Mouse (Mus musculus) spleen, postnatal 10 days (tissue): ENCODE measurements at regions not wholly inside any gene's neighbourhood (a gene's known extent, or its start where the extent isn't known, plus 50 kb on each side); places are given as distances from the start of the nearest gene placed in this dataset.

ENCODE experiments used
- DNase-seq, 2 experiments: peaks; one replicate each; pipeline ENCODE4 v3.0.0; 2021 to 2022; ENCODE audit warnings: low spot score in 2 of 2

DNA sequence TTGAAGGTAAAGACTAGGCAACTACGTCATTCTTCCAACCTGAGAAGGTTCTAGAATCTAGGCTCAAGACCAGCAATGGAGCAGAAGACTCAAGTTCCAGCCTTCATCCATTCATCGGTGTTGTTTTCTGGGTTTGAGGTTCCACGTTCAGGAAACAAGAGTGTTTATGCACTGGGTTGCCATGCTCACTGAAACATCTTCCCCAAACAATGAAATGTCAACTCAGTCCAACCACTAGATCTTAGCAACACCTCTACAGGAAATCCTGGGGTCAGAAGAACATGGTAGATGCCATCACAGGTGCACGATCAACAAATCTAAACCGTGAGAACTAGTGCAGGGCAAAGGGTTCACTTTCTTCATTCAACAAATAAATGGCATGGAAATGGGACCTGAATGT is 304.8 kb upstream of the Klf3 start:
- DNase-seq, result no peak

DNA sequence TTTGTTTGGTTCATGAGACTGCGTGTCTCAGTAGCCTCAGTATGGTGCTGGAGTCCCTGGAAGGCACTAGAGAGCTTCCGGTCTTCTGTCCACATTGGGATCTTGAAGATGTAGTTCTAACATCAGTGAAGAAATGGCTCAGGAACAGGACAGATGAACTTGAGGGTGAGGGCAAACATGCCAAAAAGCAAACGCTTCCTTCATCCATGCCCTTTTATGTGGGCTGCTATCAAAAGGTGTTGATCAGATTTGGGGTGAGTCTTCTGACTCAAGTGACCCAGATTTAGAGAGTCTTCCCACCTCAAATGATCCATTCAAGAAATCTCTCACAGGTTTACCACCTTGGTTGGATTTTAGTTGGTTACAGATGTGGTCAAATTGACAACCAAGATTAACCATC is 304.1 kb upstream of the Klf3 start:
- no peak for DNase-seq

DNA sequence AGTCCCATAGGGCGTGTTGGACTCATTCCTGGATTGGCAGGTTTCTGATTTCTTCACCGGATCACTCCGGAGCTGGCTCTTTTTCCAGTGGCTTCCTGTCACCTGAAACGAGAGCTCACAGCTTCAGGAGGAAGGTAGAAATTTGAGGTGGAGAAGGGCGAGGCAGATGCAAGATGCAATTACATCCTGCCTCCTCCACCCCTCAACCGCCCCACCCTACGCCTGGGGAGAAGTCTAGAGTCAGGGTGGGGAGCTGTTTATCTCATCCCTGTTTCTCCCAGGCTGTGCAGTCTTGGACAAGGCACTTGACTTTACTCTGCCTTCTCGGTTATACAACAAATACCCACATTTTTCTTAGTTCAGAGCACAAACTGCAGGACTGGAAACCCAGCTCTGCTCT is 302.8 kb upstream of the Klf3 start:
- peak in 1 of 2 experiments; percentile 56 for DNase-seq

DNA sequence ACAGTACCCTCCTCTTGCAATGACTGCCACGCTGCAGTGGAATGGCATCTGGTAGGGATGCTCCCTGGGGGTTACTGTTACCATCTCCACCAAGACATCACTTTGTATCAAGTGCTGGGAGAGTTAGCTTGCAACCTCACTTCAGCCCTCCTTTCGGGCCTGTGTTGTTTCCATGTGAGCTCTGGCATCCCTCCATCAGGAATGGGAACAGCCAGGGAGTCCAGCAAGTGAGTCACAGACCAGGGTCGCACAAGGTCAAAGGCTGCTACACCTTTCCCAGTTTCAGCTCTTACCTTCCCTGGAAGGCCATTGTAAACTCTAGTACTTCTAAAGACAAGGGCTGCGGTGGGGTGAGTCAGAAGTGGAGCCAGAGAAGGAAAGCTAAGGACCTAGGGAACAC is 302.3 kb upstream of the Klf3 start:
- no peak for DNase-seq

DNA sequence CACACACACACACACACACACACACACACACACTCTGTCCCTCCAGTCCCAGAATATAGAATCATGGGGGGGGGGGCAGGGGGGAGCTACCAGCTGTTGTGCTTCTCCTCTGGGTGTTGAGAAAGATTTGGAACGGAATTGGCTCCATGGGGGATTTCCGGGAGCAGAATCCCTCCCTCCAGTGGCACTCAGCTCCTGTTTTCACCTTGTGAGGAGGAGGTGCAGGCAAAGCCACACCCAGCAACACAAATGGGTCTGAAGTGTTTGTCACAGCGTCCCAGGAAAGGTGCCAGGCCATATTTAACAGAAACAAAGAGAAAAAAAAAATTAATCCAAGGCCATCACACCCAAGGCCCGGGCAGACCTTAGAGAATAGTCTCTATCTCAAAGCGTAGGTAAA is 301.4 kb upstream of the Klf3 start:
- no peak for DNase-seq

DNA sequence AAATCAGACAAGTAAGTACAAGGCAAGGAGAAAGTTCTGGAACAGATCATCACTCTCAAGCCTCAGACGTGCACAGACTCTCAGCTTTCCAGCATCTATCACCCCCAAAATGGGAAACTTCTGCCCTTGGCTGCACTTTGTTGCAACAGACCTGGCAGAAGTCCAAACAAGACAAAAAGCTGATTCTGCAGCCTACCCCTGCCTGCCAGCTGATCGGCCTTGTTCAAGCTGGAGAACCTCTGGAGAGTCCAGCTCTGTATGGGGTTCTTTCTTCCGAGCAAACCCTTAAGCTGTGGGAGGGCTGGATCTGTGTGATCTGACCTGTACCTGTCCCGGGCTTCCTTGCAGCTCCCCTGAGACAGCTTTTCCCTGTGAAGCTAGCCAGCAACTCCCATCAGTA is 299.7 kb upstream of the Klf3 start:
- no peak for DNase-seq

DNA sequence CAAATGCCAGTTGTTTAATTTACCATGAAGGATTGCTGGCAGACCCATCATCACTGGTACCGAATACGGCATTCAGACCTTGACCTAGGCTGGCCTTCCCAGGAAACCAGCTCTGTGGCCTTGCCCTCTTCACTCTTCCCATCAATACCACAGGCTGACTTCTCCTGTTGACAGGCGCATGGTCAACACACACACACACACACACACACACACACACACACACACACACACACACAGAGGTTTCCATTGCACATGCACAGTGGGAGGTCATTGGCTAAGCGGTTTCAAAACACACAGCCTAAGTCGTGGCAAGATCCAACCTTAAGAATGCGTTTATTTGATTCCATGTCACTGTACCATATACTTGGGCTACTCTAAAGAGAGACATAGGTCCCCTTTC is 298.7 kb upstream of the Klf3 start:
- no peak for DNase-seq

DNA sequence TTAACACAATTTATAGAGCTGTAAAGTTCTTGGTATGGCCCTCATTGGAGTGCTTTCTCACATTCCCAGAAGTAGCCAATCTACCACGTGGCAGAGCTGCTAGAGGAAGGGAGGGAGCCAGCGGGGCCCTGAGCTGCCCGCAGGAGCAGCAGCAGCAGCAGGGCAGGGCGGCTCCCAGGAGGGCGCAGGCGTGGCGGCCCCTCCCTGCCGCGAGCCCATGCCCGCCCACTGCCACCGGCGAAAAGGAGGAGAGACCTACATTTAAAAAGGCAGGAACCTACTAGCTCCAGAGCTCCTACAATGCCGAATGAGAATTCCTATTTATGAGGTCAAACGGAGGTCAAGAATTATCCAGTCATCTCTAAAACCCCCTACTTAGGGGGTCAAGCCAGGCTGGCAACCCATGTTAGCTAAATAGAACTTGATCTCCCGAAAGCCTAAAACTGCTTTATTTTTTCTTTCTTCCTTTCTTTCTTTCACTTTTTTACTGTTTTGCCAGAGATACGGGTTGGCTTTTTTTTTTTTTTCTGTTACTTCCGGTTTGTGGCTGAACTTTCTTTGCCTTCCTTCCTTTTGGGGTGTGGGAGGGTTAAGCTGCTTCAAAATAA is 297.9 kb upstream of the Klf3 start:
- DNase-seq, result peak; percentile 75 to 87

DNA sequence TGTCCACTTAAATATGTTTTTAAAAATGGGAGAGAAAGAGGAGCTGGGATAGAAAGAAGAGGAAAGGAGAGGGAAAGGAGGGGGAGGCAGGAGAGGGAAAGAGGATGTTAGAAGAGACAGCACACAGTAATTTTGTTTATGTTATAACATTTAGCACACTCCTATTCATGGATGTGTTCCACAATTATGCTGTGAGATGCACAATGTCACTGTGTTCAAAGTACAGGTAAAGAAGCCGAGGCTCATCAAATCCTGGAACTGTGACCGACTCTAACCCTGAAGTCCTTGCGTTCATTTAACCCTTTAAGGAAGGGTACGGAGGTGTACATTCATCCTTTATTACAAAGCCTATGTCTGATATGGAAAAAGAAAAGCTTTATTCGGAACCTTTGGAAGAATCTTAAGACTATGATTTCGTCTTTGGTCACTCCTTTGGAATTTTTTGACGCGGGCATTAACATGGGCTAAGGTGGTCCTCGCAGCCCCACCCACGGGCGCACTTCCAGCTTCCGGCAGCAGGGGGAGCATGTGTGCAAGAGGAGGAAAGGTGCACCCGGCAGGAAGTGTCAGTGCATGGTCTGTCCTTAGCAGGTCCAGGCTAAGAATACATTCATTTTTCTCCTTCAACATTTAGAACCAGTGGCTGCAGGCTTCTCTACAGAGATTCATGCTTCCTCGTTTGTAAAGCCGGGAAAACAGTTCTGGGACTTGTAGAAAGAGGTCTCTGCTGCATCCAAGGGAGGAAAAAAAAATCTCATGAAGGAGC is 297.2 kb upstream of the Klf3 start:
- peak; percentile 95 to 96 for DNase-seq

DNA sequence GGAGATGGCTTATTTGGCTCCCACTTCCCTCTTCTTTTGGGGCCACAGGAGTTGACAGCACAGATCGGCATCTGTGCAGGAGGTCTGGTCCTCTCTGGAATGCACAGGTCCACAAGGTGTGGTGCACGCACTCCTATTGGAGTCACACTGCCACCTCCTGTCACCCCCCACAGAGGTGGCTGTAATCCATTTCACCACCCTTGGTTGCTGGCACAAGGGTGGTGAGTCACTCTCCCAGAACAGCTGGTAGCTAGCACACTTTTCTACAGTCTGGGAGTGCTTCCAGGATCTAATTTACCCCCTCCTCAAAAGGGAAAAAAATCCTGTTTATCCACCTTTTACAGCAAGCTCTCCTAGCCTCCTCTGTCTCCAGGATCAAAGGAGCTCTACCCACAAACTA is 294.6 kb upstream of the Klf3 start:
- DNase-seq, result no peak

DNA sequence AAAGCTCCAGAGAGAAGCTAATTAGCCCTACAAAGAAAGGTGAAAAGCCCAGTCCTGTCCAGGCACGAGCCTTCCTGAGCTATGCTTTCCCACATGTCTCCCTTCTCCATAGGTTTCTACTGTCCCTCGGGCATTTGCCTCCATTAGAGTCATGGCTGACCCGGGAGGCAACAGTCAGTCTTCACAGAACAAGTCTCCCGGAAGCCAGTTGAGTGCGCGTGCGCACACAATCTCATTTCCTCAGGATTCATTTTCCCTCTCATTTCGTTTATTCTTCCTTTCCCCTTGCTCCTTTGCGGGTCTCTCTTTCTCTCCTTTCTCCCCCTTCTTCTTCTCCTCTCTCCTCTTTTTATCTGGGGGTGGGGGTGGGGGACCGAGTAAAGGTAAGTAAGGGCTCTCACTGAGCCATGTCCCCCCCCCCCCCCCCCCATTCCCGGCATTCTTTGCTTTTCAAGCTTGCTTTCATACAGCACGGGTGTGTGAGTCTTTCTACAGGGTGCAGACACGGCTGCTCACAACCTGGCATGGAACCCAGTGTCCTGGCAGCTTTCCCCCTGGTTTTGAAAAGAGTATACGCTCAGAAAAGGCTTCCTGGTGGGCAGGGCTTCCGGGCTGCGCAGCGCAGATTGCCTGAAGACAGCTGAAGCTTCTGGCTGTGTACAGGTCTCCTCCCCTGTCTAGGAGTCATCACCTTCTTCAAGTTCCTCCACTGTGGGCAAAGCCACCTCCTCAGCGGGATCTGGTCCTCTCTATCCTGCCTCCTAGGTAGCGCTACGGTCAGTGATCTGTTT is 289.8 kb upstream of the Klf3 start:
- DNase-seq, result no peak

DNA sequence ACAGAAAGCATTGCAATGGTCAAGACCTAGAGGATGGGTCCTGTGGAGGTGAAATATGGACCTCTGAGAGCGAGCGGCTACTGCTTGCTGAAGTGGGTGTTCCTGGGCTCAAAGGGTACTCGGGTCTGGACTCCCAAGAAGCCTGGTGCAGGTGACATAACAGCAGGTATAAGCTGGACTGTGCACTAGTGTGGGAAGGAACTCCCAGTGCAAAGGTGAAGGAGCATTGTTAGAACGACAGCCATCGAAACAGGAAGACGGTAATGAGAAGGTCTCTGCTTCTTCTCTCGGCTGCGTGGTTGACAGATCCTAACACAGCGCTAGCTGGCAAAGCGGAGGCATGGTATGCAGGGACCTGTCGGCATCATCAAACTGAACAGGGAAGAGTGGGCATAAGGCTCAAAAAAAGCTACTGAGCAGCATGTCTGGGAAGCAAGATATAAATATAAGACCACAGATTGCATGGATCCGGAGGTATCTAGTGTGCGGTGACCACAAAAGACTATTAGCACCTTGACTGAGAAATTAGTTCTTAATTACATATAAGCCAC is 287.0 kb upstream of the Klf3 start:
- no peak for DNase-seq

DNA sequence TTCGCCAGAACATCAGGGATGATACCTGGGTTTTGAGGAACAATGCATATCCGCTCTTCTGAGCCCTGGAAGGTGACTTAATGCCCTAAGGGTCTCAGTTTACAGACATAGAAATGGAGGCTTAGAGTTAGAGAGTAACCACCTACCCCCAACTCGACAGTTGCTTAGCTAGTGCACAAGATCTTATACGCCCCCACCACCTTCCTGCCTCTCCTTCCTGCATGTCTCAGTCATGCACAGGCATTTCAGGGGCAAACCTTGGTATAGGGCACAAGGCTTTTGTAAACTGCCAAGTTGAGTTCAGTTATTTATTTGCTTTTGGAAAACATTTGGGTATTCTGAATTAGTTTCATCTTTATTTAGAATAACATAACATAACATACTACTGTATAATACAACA is 285.9 kb upstream of the Klf3 start:
- no peak for DNase-seq

DNA sequence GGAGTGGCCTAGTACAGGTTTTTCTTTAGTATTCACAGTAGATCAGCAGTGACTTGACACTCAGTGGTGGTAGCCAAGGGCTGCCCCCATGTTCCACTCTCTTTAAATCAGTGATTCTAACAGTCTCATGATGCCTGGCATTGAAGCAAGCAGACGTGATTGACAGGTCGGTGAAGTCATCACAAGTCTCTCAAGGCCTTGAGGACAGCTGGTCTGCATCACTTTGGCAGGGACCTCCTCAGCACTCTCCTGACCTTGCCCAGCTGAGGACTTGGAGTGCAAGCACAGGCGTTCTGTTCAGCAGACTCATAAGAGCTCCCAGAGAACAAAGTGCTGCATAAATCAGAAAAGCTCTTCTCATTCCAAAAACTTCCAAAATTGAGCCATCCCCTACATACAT is 285.4 kb upstream of the Klf3 start:
- DNase-seq, result no peak

DNA sequence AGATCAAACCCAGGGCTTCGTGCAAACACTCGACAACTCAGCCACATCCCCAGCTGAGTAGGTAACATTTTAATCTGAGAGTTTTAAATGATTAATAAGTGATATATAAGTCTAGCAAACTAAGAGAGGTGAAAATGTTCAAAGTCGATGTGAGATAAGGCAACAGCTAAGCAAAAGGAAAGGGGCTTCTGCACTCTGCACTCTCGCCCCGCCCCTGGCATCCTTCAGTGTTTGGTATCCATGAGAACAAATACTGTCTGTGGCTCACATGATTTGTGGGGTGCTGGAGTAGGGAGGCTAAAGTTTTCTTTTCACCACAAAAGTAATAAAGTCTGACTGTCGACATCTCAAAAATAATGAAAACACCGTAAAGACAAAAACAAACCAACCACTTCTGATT is 284.2 kb upstream of the Klf3 start:
- no peak for DNase-seq

DNA sequence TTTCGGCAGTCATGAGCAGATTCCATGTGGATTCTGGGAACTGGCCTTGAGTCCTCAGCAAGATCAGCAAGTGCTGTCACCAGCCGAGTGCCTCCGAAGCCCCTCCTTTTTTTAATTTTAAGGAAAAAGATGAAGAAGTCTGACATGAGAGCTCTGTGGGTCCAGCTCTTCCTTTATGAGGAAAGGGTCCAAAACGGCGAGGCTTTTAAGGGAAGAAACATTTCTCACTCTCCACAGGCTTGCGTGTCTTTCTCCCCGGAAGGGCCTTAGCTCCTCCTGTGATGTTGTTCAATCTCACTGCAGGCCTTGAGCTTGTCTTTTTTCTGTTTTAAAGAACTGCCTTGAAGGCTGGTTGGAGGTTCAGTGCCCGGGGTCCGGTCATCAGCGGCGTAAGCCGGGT is 283.5 kb upstream of the Klf3 start:
- DNase-seq, result no peak

DNA sequence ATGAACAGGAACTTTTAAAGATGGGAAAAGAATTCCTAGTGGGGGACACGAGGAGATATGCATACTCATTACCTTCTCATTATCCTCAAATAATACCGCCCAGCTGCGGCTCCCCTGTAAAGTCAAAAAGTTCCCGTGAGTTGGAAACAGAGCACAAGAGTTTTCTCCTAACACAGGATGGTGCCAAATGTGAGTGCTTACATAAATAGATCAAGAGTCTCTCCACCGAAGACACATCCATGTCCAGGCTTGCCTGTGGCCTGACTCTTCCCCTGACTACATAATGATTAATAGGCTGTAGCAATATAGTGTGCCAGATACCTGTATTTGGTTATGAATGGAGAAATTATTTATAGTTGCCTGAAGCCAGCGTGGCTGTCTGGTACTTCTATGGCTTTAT is 281.8 kb upstream of the Klf3 start:
- no peak for DNase-seq

DNA sequence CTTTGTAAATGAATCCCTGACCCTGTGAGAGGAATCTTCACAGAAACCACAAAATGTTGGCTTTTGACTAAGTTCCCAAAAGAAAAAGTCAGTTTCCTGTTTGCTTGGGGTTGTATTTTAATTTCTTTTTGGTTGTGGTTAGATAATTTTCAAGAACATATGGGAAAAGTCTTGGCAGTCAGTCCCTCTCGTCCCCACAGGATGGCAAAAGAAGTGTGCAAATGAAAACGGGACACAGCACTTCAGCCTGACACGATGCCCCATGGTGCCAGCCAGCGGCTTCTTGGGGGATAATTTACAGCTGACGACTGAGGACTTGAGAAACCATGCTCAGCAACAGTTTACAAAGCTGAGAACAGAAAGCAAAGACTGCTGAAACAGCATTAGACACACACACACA is 281.2 kb upstream of the Klf3 start:
- DNase-seq, result no peak

DNA sequence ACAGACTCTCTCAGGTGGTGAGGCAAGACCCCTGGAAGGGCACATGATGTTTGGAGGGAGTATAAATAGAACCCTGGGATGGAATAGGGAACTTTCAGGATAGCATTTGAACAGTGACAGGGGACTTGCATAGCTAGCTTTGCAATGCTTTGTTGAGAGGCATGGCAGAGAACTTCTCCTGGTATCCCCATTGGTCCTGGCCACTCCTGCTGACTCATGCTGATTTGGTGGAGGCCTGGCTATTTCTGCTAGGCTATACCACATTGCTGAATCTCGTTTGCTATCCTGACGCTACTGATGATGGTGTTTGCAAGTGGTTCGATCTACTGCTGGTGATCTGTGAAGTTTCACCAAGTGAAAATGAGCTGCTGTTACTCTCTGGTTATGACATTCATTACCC is 276.7 kb upstream of the Klf3 start:
- DNase-seq, result no peak

DNA sequence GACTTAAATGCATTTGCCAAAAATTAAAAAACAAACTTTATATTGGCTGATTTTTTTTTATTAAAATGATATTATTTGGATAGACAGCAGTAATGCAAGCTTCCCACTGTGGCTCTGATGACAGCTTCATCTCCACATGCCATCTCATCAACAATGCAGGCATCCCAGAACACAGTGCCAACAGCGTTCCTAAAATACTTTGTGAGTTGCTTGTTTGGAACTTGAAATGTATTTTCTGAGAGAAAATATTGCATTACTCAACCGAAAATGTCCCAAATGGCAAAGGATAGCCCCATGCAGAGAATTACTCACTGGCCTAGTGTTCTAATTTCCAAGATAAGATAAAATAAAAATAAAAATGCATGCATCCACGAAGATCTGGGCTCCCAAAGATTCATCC is 275.2 kb upstream of the Klf3 start:
- DNase-seq, result no peak

DNA sequence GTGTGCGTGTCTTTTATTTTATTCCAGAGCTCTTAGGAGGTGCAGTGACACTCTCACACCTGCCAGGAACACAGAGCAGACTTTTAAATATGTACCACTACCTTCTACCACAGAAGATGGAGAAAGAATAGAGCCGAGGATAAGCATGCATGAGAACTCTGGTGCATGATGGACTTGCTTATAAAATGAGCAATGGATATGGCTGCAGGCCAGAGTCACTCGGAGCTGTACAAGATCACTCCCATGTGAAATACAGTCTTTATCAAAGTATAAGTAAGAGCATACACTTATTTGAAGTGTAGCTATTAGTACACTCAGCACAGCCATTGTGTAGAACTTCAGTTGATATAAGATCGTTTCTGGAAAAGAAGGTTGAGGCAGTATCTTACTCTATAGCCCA is 268.8 kb upstream of the Klf3 start:
- no peak for DNase-seq

DNA sequence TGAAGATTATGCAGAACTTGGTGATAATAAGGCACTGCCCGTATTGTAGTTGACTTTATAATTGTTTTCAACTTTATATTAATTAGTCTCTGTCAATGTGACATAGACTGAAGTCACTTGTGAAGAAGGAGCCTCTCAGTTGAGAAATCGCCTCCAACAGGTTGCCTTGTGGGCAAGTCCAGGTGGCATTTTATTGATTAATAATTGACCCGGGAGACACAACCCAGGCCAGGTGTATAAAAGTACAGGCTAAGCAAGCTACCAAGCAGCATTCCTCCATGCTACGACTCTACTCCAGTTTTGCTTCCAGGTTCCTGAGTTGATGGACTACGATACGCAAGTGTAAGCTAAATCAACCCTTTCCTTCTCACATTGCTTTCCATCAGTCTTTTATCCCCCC is 268.2 kb upstream of the Klf3 start:
- no peak for DNase-seq

DNA sequence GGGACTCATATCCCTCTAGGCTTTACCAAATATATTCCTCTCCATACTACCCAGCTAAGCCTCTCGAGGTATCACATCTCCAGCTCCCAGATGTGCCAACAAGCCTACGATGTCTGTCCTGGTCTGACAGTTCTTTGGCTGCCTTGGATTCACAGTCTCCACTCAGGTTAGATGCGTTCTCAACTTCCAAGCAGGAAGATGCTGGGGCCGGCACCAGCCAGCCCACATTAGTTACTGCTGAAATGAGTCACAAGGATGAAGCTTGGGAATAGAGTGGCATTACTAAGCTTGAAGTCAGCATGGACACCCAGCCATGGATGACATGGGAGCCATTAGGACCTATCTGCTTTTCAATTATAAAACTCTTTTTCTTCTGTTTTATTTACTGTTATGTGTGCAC is 267.6 kb upstream of the Klf3 start:
- no peak for DNase-seq
